Mouse (Mus musculus) hindbrain, embryonic 11.5 days (tissue): ENCODE measurements around the gene Cnnm2. TPM values are rescaled to one million over a fixed set of nuclear protein-coding genes. Genes with fewer than 3 reads are reported as not detected.

Experiments used
- ATAC-seq: fragments of 200-750 bp; cut with Nextera tagmentation; 2 replicates; pipeline ENCODE4 v1.8.0; 2017; ENCODE audit warnings: mild to moderate bottlenecking, moderate TSS enrichment, moderate library complexity; ENCODE audit not compliant: low FRiP score
- DNase-seq: peaks from one replicate; pipeline ENCODE4 v3.0.0-alpha.2; 2015; ENCODE audit warnings: low spot score
- H3K27ac ChIP-seq: fragments of 300-500 bp; sonication (generic); 2 replicates; pipeline ENCODE4 v1.5.1; 2014; ENCODE audit warnings: mild to moderate bottlenecking, low read depth, low read length
- H3K27me3 ChIP-seq: fragments of 300-500 bp; sonication (generic); 2 replicates; pipeline ENCODE4 v1.6.1; 2014; ENCODE audit warnings: mild to moderate bottlenecking, low read length, moderate library complexity, mixed read lengths; ENCODE audit not compliant: control insufficient read depth, insufficient read depth
- H3K36me3 ChIP-seq: fragments of 300-500 bp; sonication (generic); 2 replicates; pipeline ENCODE4 v1.6.1; 2014; ENCODE audit warnings: mild to moderate bottlenecking, low read length, moderate library complexity, mixed read lengths; ENCODE audit not compliant: control insufficient read depth, insufficient read depth
- H3K4me1 ChIP-seq: fragments of 300-500 bp; sonication (generic); replicated peaks from 2 replicates; pipeline ENCODE4 v1.6.1; 2014; ENCODE audit warnings: low read length, mixed read lengths; ENCODE audit not compliant: control insufficient read depth, insufficient read depth
- H3K4me2 ChIP-seq: fragments of 300-500 bp; sonication (generic); replicated peaks from 2 replicates; pipeline ENCODE4 v1.6.1; 2014; ENCODE audit warnings: mild to moderate bottlenecking, low read depth, low read length
- H3K4me3 ChIP-seq: fragments of 300-500 bp; sonication (generic); 2 replicates; pipeline ENCODE4 v1.5.1; 2014; ENCODE audit warnings: low read depth, low read length
- H3K9ac ChIP-seq: fragments of 300-500 bp; sonication (generic); 2 replicates; pipeline ENCODE4 v1.6.1; 2014; ENCODE audit warnings: low read depth, low read length
- H3K9me3 ChIP-seq: fragments of 300-500 bp; sonication (generic); 2 replicates; pipeline ENCODE4 v1.6.1; 2016; ENCODE audit warnings: low read length; ENCODE audit not compliant: control insufficient read depth
- WGBS: fragments of 180-500 bp; shearing (Covaris S2); extraction: QIAGEN DNeasy Blood & Tissue Kit; methylation state at CpG from one replicate; pipeline ENCODE4 v1.1.7; 2014; 5-methylcytosine and 5-hydroxymethylcytosine counted together
- polyA plus RNA-seq: library from polyadenylated mRNA; unstranded; fragments of >200 nt; fragmentation: Nextera tagmentation; extraction: Ambion mirVana; gene quantifications from 2 replicates; pipeline ENCODE4 v1.2.1, GENCODE M21; 2014

Gene Cnnm2
- polyA plus RNA-seq, 1 experiment from 2014 or later = 4.6 TPM

DNA sequence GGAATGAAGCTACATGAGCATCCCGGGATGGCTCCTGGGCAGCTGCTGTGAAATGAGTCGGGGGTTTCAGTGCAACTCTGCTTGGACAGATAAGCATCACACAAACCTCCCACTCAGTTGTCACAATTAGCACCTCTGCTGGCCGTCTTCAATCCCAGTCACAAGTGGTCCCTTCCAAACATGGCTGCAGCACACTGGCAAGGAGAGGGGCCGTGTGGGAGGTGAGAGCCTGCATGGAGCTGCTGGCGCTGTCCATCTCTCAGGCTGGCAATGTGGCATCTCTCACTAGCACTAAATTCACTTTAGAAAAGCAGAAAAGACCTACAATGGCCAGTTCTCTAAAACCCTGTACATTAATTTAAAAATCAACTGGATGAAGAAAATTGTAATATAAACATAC lies 136.8 kb downstream of the Cnnm2 start:
- WGBS = 83% methylated on average over 5 of the region's 5 CpGs
- no peak for DNase-seq
- Histone ChIP-seq H3K9me3 (no peaks in the 10 kb centered on the region), H3K36me3 (peaks cover 10% of the 10 kb centered on the region), H3K27me3 (no peaks in the 10 kb centered on the region), H3K4me3 (no peak overlapping the region), H3K27ac (no peak overlapping the region), H3K4me2 (no peak overlapping the region), H3K4me1 (no peaks in the 10 kb centered on the region), H3K9ac (no peak overlapping the region)
- ATAC-seq = no peak

DNA sequence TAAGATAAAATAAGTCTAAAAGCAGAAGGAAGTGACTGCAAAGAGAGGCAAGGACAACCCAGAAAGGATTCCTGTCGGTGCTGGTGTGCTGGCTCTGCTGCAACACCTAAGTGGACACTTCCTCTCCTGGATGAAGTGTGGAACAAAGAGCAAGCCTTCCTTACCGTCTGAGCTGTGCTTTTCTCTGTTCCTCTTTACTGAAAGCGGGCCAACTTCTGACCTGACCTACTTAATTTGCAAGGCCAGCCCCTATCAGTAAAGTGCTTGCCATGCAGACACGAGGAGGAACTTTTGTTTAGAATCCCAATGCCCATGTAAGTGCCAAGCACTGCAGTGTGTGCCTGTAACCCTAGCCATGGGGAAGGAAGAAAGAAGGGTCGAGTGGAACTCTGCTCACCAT lies 137.9 kb downstream of the Cnnm2 start:
- H3K4me3 ChIP-seq = no peak overlapping the region
- H3K36me3 ChIP-seq = peaks cover 10% of the 10 kb centered on the region
- no peak overlapping the region for H3K9ac ChIP-seq
- no peak for ATAC-seq
- no peaks in the 10 kb centered on the region for H3K4me1 ChIP-seq
- H3K27me3 ChIP-seq = no peaks in the 10 kb centered on the region
- no peak overlapping the region for H3K27ac ChIP-seq
- WGBS = 72% methylated on average over 5 of the region's 5 CpGs
- no peak for DNase-seq
- no peaks in the 10 kb centered on the region for H3K9me3 ChIP-seq
- no peak overlapping the region for H3K4me2 ChIP-seq

- H3K36me3 ChIP-seq = peaks cover 10% of the 10 kb centered on the region
- H3K9ac ChIP-seq = no peak overlapping the region
- no peak overlapping the region for H3K4me3 ChIP-seq
- DNase-seq (no peak), ATAC-seq (no peak)
- no peak overlapping the region for H3K27ac ChIP-seq
- H3K4me1 ChIP-seq = no peaks in the 10 kb centered on the region
- no peaks in the 10 kb centered on the region for H3K27me3 ChIP-seq
- H3K4me2 ChIP-seq = no peak overlapping the region
- 81% methylated on average over 5 of the region's 5 CpGs for WGBS
- no peaks in the 10 kb centered on the region for H3K9me3 ChIP-seq
Measured at GRCm38 (mm10) chr19:46899871-46900270, 138.5 kb downstream of the Cnnm2 start.

GRCm38 (mm10) chr19:46900786-46901185 lies 139.4 kb downstream of the Cnnm2 start:
- H3K36me3 ChIP-seq = peaks cover 10% of the 10 kb centered on the region
- 97% methylated on average over 6 of the region's 6 CpGs for WGBS
- H3K9ac ChIP-seq = no peak overlapping the region
- ATAC-seq (no peak), DNase-seq (no peak)
- H3K4me3 ChIP-seq = no peak overlapping the region
- H3K4me2 ChIP-seq = no peak overlapping the region
- H3K27me3 ChIP-seq = no peaks in the 10 kb centered on the region
- no peaks in the 10 kb centered on the region for H3K9me3 ChIP-seq
- H3K27ac ChIP-seq = no peak overlapping the region
- no peaks in the 10 kb centered on the region for H3K4me1 ChIP-seq

- no peaks in the 10 kb centered on the region for H3K4me1 ChIP-seq
- H3K27ac ChIP-seq = no peak overlapping the region
- no peaks in the 10 kb centered on the region for H3K9me3 ChIP-seq
- H3K27me3 ChIP-seq = no peaks in the 10 kb centered on the region
- H3K36me3 ChIP-seq = peaks cover 10% of the 10 kb centered on the region
- H3K4me3 ChIP-seq = no peak overlapping the region
- H3K9ac ChIP-seq = no peak overlapping the region
- H3K4me2 ChIP-seq = no peak overlapping the region
- no peak for ATAC-seq
- WGBS = 91% methylated on average over 5 of the region's 5 CpGs
- no peak for DNase-seq
Measured at GRCm38 (mm10) chr19:46901323-46901722, 139.9 kb downstream of the Cnnm2 start.

- ATAC-seq (no peak), DNase-seq (no peak)
- Histone ChIP-seq H3K4me3 (no peak overlapping the region), H3K9ac (no peak overlapping the region), H3K36me3 (no peaks in the 10 kb centered on the region), H3K27me3 (no peaks in the 10 kb centered on the region), H3K9me3 (no peaks in the 10 kb centered on the region), H3K4me2 (no peak overlapping the region), H3K4me1 (no peaks in the 10 kb centered on the region), H3K27ac (no peak overlapping the region)
- 92% methylated on average over 5 of the region's 5 CpGs for WGBS
Measured at GRCm38 (mm10) chr19:46903379-46903778, 142.0 kb downstream of the Cnnm2 start.

DNA sequence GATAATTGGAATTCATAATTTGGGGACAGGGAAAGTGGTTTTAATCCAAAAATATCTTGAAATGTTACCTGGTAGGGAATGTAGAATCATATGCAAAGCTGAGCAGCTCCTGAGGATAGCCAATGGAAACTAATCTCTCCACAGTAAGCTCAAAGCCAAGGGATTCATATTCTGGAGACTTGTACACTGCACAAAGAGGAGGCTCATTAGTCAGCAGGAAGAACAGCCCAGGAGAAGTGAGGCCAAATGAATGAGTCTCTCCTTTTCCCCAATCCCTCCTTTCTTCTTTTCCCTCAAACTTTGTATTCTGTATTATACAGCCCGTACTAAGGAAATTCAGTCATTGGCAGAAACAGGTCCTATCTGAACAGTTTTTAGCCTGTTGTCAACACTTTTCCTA lies 143.5 kb downstream of the Cnnm2 start:
- ATAC-seq = no peak
- H3K27me3 ChIP-seq = no peaks in the 10 kb centered on the region
- no peak overlapping the region for H3K27ac ChIP-seq
- no peak overlapping the region for H3K9ac ChIP-seq
- no peaks in the 10 kb centered on the region for H3K9me3 ChIP-seq
- H3K4me3 ChIP-seq = no peak overlapping the region
- 100% methylated on average over 1 of the region's 1 CpGs for WGBS
- DNase-seq = no peak
- H3K36me3 ChIP-seq = no peaks in the 10 kb centered on the region
- no peak overlapping the region for H3K4me2 ChIP-seq
- H3K4me1 ChIP-seq = no peaks in the 10 kb centered on the region

DNA sequence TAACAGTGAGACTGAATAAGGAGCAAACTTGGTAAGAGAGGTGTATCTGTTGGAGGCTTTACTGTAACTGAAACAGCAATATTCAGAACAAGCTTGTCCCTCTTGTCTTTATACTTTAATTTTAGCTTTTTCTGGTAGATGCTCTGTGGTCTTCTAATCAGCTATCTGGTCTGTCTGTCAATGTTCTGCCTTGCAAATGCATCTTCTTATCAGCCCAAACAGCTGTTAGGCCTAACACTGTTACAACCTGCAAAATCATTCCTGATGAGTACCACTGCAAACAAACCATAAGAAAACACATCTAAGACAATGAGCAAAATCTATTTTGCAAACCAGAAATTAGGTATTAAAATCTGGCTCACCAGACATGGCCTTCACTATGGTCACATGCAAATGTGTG lies 144.0 kb downstream of the Cnnm2 start:
- Histone ChIP-seq H3K4me3 (no peak overlapping the region), H3K4me2 (no peak overlapping the region), H3K9me3 (no peaks in the 10 kb centered on the region), H3K27ac (no peak overlapping the region), H3K36me3 (no peaks in the 10 kb centered on the region), H3K9ac (no peak overlapping the region), H3K27me3 (no peaks in the 10 kb centered on the region), H3K4me1 (no peaks in the 10 kb centered on the region)
- no peak for ATAC-seq
- no peak for DNase-seq

GRCm38 (mm10) chr19:46905971-46906370 lies 144.6 kb downstream of the Cnnm2 start:
- Histone ChIP-seq H3K4me3 (no peak overlapping the region), H3K4me2 (no peak overlapping the region), H3K9ac (no peak overlapping the region), H3K27me3 (no peaks in the 10 kb centered on the region), H3K36me3 (no peaks in the 10 kb centered on the region), H3K4me1 (no peaks in the 10 kb centered on the region), H3K27ac (no peak overlapping the region), H3K9me3 (no peaks in the 10 kb centered on the region)
- DNase-seq (no peak), ATAC-seq (no peak)
- WGBS = 87% methylated on average over 4 of the region's 4 CpGs
